Mouse (Mus musculus) bone marrow macrophage, adult 2 months (primary cell): ENCODE measurements around the gene Klk1b3. TPM values are rescaled to one million over a fixed set of nuclear protein-coding genes. Genes with fewer than 3 reads are reported as not detected.
"Not testable (repeated sequence)": the region's sequence is repeated elsewhere in the genome, so short reads cannot be mapped to it uniquely, and the experiment has no call there.

Experiments used
- H3K27ac ChIP-seq: 2 replicates; pipeline ENCODE4 v1.5.1; 2012; ENCODE audit warnings: low read depth, low read length; ENCODE audit not compliant: insufficient read depth
- H3K4me1 ChIP-seq: 2 replicates; pipeline ENCODE4 v1.6.1; 2012; ENCODE audit warnings: low read length; ENCODE audit not compliant: control insufficient read depth, insufficient read depth
- H3K4me3 ChIP-seq: 2 replicates; pipeline ENCODE4 v1.5.1; 2012; ENCODE audit warnings: mild to moderate bottlenecking, low read length, moderate library complexity; ENCODE audit not compliant: insufficient read depth
- CTCF ChIP-seq: IDR thresholded peaks from 2 replicates; pipeline ENCODE4 v1.5.1; 2012; ENCODE audit warnings: low read depth, mild to moderate bottlenecking, low read length, moderate library complexity
- POLR2A ChIP-seq: IDR thresholded peaks from 2 replicates; pipeline ENCODE4 v1.6.1; 2012; ENCODE audit warnings: mild to moderate bottlenecking, low read depth, low read length, borderline replicate concordance
- polyA plus RNA-seq: library from polyadenylated mRNA; stranded (reverse); fragments of >200 nt; gene quantifications from 2 replicates; pipeline ENCODE4 v1.2.4, GENCODE M21; 2012; ENCODE audit not compliant: missing spikeins, insufficient read depth, insufficient read length

Gene Klk1b3
- polyA plus RNA-seq: not detected in 2 replicates

- no peak within 1 kb of the TSS for H3K4me3 ChIP-seq
- no peak for TF ChIP-seq CTCF
- TF ChIP-seq POLR2A: no peak
- H3K4me1 ChIP-seq: no peaks in the 10 kb centered on the region
- H3K27ac ChIP-seq: no peak within 1 kb of the TSS
Measured at GRCm38 (mm10) chr7:44197891-44198290, at the start of gene Klk1b3. Gene Klk1b3, plus strand, starts transcription at chr7:44198191.

GRCm38 (mm10) chr7:44179299-44180045, 18.5 kb upstream of the Klk1b3 start:
- no peaks in the 10 kb centered on the region for H3K4me1 ChIP-seq
- TF ChIP-seq CTCF: no peak
- TF ChIP-seq POLR2A: no peak

GRCm38 (mm10) chr7:44186516-44186915, 11.5 kb upstream of the Klk1b3 start:
- not testable (repeated sequence) for H3K4me1 ChIP-seq, H3K27ac ChIP-seq, H3K4me3 ChIP-seq

More at GRCm38 (mm10) chr7:44179299-44180045, 18.5 kb upstream of the Klk1b3 start:
- Histone ChIP-seq H3K27ac (no peak overlapping the region), H3K4me3 (no peak overlapping the region)

- not testable (repeated sequence) for H3K27ac ChIP-seq, H3K4me1 ChIP-seq, H3K4me3 ChIP-seq
Measured at GRCm38 (mm10) chr7:44187936-44188335, 10.1 kb upstream of the Klk1b3 start, which contains the start of gene Klk1b24. Gene Klk1b24, plus strand, starts transcription at chr7:44188236.

- H3K4me1 ChIP-seq, H3K4me3 ChIP-seq: not testable (repeated sequence)
Measured at GRCm38 (mm10) chr7:44193466-44193865, 4.5 kb upstream of the Klk1b3 start.

GRCm38 (mm10) chr7:44207135-44207534, 9.1 kb downstream of the Klk1b3 start, which contains the start of gene Klk1b4:
Gene Klk1b4, plus strand, starts transcription at chr7:44207435.
- not testable (repeated sequence) for H3K27ac ChIP-seq, H3K4me3 ChIP-seq, H3K4me1 ChIP-seq

More at GRCm38 (mm10) chr7:44193466-44193865, 4.5 kb upstream of the Klk1b3 start:
- H3K27ac ChIP-seq: not testable (repeated sequence)

- no peaks in the 10 kb centered on the region for H3K4me1 ChIP-seq
- no peak overlapping the region for H3K4me3 ChIP-seq
- TF ChIP-seq POLR2A (no peak), CTCF (no peak)
- H3K27ac ChIP-seq: no peak overlapping the region
Measured at GRCm38 (mm10) chr7:44208307-44208706, 10.3 kb downstream of the Klk1b3 start.

GRCm38 (mm10) chr7:44215645-44216044, 17.7 kb downstream of the Klk1b3 start, which contains the start of gene Klk1b5:
Gene Klk1b5, plus strand, starts transcription at chr7:44215945.
- Histone ChIP-seq H3K4me3 (no peak within 1 kb of the TSS), H3K27ac (no peak within 1 kb of the TSS), H3K4me1 (no peaks in the 10 kb centered on the region)
- TF ChIP-seq POLR2A (no peak), CTCF (no peak)

GRCm38 (mm10) chr7:44221601-44222000, 23.6 kb downstream of the Klk1b3 start:
- not testable (repeated sequence) for H3K27ac ChIP-seq, H3K4me1 ChIP-seq, H3K4me3 ChIP-seq

GRCm38 (mm10) chr7:44222335-44222734, 24.3 kb downstream of the Klk1b3 start:
- not testable (repeated sequence) for H3K4me1 ChIP-seq, H3K27ac ChIP-seq, H3K4me3 ChIP-seq

GRCm38 (mm10) chr7:44225076-44225475, 27.1 kb downstream of the Klk1b3 start, which contains the start of gene Klk1:
Gene Klk1, plus strand, starts transcription at chr7:44225360.
- H3K27ac ChIP-seq: no peak within 1 kb of the TSS
- no peak within 1 kb of the TSS for H3K4me3 ChIP-seq
- no peaks in the 10 kb centered on the region for H3K4me1 ChIP-seq
- no peak for TF ChIP-seq POLR2A
- no peak for TF ChIP-seq CTCF
